9 mouse cellular contexts compared by ENCODE assay signal in genomic region chr4:120161166-120161949, GRCm38 (mm10). TPM values are rescaled to one million over a fixed set of nuclear protein-coding genes. Genes with fewer than 3 reads are reported as not detected.
A peak's percentile ranks its signal among the peaks of the same experiment; 100 is the strongest.
DNase-seq lines count a peak whose midpoint lies in the region; ATAC-seq and TF ChIP-seq lines count a peak whose summit lies in the region.
"Had no signal": no experiment of that assay in that cellular context is flagged by ENCODE, and none has a peak within 500 bp of the region (broad histone marks: within the 10 kb centered on the region; RNA-seq: fewer than 3 reads in every experiment).

Gene Edn2, plus strand, starts transcription at chr4:120161206.

- H3K4me3 ChIP-seq in E14TG2a.4 (replicated peaks; ENCODE audit: low read length) = peak within 1 kb of the TSS; percentile 69
- H3K4me3 ChIP-seq in heart, embryonic 10.5 days = peak within 1 kb of the TSS; percentile 38; the same call in 1 of the 2 replicates
- no peak within 1 kb of the TSS for H3K4me3 ChIP-seq in kidney, postnatal 0 days (replicated peaks; ENCODE audit: low read depth, low read length)
- H3K4me3 ChIP-seq in midbrain, embryonic 12.5 days = no peak within 1 kb of the TSS

- peak; percentile 89 to 93 for DNase-seq in adrenal gland, adult (ENCODE audit: inconsistent age in 2 of 2, low spot score in 1 of 2)
- DNase-seq in heart, embryonic 10.5 days (ENCODE audit: low spot score) = peak; percentile 85
- peak; percentile 58 for DNase-seq in kidney, postnatal 0 days (ENCODE audit: low spot score)
- no peak for DNase-seq in adipocyte (ENCODE audit: low spot score)
- no peak for DNase-seq in layer of hippocampus, postnatal 14 days (ENCODE audit: low spot score in 2 of 2)
- DNase-seq in cerebellum, adult 8-10 months = no peak

- H3K9ac ChIP-seq in kidney, postnatal 0 days (ENCODE audit: low read depth, low read length) = no peak within 1 kb of the TSS
- H3K9ac ChIP-seq in midbrain, embryonic 12.5 days (replicated peaks) = no peak within 1 kb of the TSS
- H3K9ac ChIP-seq: liver, embryonic 14.5 days had no signal

- 42% methylated on average over 28 of the region's 29 CpGs for WGBS in heart, embryonic 10.5 days
- WGBS in kidney, postnatal 0 days = 36% methylated on average over 26 of the region's 29 CpGs
- WGBS in midbrain, embryonic 12.5 days = 38% methylated on average over 29 of the region's 29 CpGs

- H3K9me3 ChIP-seq in E14TG2a.4 (ENCODE audit: low read length) = no peaks in the 10 kb centered on the region
- H3K9me3 ChIP-seq in heart, embryonic 10.5 days = no peaks in the 10 kb centered on the region
- H3K9me3 ChIP-seq in kidney, postnatal 0 days (replicated peaks; ENCODE audit: low read length) = no peaks in the 10 kb centered on the region
- H3K9me3 ChIP-seq in midbrain, embryonic 12.5 days = no peaks in the 10 kb centered on the region

- H3K4me1 ChIP-seq in E14TG2a.4 (replicated peaks; ENCODE audit: low read depth, low read length) = peaks cover 69% of the 10 kb centered on the region
- peaks cover 36% of the 10 kb centered on the region for H3K4me1 ChIP-seq in heart, embryonic 10.5 days
- 0 out of 2 replicates have a peak, but pooled peaks cover 4% of the 10 kb centered on the region for H3K4me1 ChIP-seq in kidney, postnatal 0 days (replicated peaks; ENCODE audit: insufficient read depth, low read length)
- H3K4me1 ChIP-seq in midbrain, embryonic 12.5 days = peaks cover 20% of the 10 kb centered on the region

- TF ChIP-seq CTCF in E14TG2a.4 (conservative IDR thresholded peaks at IDR 0.05; ENCODE audit: low read length) = no peak
- TF ChIP-seq CTCF in kidney, postnatal 0 days (IDR thresholded peaks at IDR 0.05; ENCODE audit: low read depth) = peak; percentile 22; the same call in 1 of the 2 replicates

- peaks cover 62% of the 10 kb centered on the region for H3K27me3 ChIP-seq in E14TG2a.4 (ENCODE audit: insufficient read depth, low read length)
- H3K27me3 ChIP-seq in heart, embryonic 10.5 days (ENCODE audit: insufficient read depth, poor library complexity, severe bottlenecking) = peaks cover 49% of the 10 kb centered on the region
- H3K27me3 ChIP-seq in kidney, postnatal 0 days (ENCODE audit: insufficient read depth, low read length) = no peaks in the 10 kb centered on the region
- H3K27me3 ChIP-seq in midbrain, embryonic 12.5 days = peaks cover 15% of the 10 kb centered on the region

- no peaks in the 10 kb centered on the region for H3K36me3 ChIP-seq in E14TG2a.4 (ENCODE audit: insufficient read depth, low read length)
- H3K36me3 ChIP-seq in heart, embryonic 10.5 days = no peaks in the 10 kb centered on the region
- no peaks in the 10 kb centered on the region for H3K36me3 ChIP-seq in kidney, postnatal 0 days (ENCODE audit: insufficient read depth, low read length)
- H3K36me3 ChIP-seq in midbrain, embryonic 12.5 days = no peaks in the 10 kb centered on the region

- H3K27ac ChIP-seq in heart, embryonic 10.5 days = peak within 1 kb of the TSS; percentile 57; the same call in 1 of the 2 replicates
- no peak within 1 kb of the TSS for H3K27ac ChIP-seq in kidney, postnatal 0 days
- no peak within 1 kb of the TSS for H3K27ac ChIP-seq in midbrain, embryonic 12.5 days (replicated peaks)
- H3K27ac ChIP-seq: liver, embryonic 14.5 days had no signal

- ATAC-seq in kidney, postnatal 0 days (replicated peaks; ENCODE audit: low FRiP score, low read depth) = peak; percentile 79
- 0 out of 2 replicates have a peak, but pooled peaks have one; percentile 28 for ATAC-seq in midbrain, embryonic 12.5 days (ENCODE audit: low FRiP score, low read depth)

- H3K4me2 ChIP-seq in kidney, postnatal 0 days (ENCODE audit: low read length) = peak within 1 kb of the TSS; percentile 26
- H3K4me2 ChIP-seq in midbrain, embryonic 12.5 days (replicated peaks) = no peak within 1 kb of the TSS

RNA-seq across cellular contexts. Expression of gene Edn2, which starts in this region (rescaled TPM):
- 0.46 and 0.60 TPM in 2 replicates for polyA plus RNA-seq in heart, embryonic 10.5 days (2016; fragmentation: Nextera tagmentation; extraction: Ambion mirVana)
- polyA plus RNA-seq in kidney, postnatal 0 days (2015; fragmentation: Nextera tagmentation; extraction: Ambion mirVana) = 0.09 TPM in 1 of 2 replicates, not detected in the other
- polyA plus RNA-seq in midbrain, embryonic 12.5 days (2016; fragmentation: Nextera tagmentation; extraction: Ambion mirVana) = not detected in 2 replicates
- not detected for total RNA-seq in layer of hippocampus, postnatal 14 days (2021)

Comparison
In these comparisons a context has a peak if more than half of its experiments do, and no peak if none do; other contexts are left out.
1. Peak in DNase-seq, H3K4me3 ChIP-seq and H3K27ac ChIP-seq in heart, embryonic 10.5 days; RNA of the gene not detected or under 1 TPM.
2. Peak in DNase-seq, ATAC-seq and H3K4me2 ChIP-seq in kidney, postnatal 0 days; RNA of the gene not detected or under 1 TPM.
3. Peak in ATAC-seq in midbrain, embryonic 12.5 days; RNA of the gene not detected or under 1 TPM.
4. DNase-seq: peak in adrenal gland, adult (2 of 2); none in adipocyte (single experiment), layer of hippocampus, postnatal 14 days (0 of 2) and cerebellum, adult 8-10 months (single experiment).